Mouse (Mus musculus) liver, adult 2 months (tissue): ENCODE data around the gene Erp29.

Source experiments
- CTCF ChIP-seq: fragments of 200-500 bp; IDR thresholded peaks from 2 replicates; pipeline ENCODE4 v1.5.1; 2011; ENCODE audit warnings: low read depth, low read length, control low read depth
- POLR2A ChIP-seq: fragments of 200-500 bp; IDR thresholded peaks from 2 replicates; pipeline ENCODE4 v1.6.1; 2011; ENCODE audit warnings: low read length, control low read depth; ENCODE audit not compliant: insufficient read depth; ENCODE audit errors: extremely low read depth

GRCm38 (mm10) chr5:121392667-121393380 lies 59.5 kb downstream of the Erp29 start:
- no peak for TF ChIP-seq POLR2A
- peak; percentile 50 for TF ChIP-seq CTCF
